Mouse (Mus musculus) kidney, postnatal 0 days (tissue): ENCODE measurements at regions not wholly inside any gene's neighbourhood (a gene's known extent, or its start where the extent isn't known, plus 50 kb on each side); places are given as distances from the start of the nearest gene placed in this dataset.

Source experiments
- ATAC-seq: fragments of 200-750 bp; cut with Nextera tagmentation; replicated peaks from 2 replicates; pipeline ENCODE4 v1.8.0; 2017; ENCODE audit warnings: low read depth, moderate number of reproducible peaks, moderate TSS enrichment, moderate library complexity; ENCODE audit not compliant: low FRiP score
- DNase-seq: peaks from one replicate; pipeline ENCODE4 v3.0.0-alpha.2; 2016; ENCODE audit warnings: low spot score
- H3K27ac ChIP-seq: fragments of 300-500 bp; sonication (generic); 2 replicates; pipeline ENCODE4 v1.5.1; 2014; ENCODE audit warnings: mild to moderate bottlenecking
- H3K27me3 ChIP-seq: fragments of 300-500 bp; sonication (generic); 2 replicates; pipeline ENCODE4 v1.6.1; 2014; ENCODE audit warnings: low read length, mixed read lengths; ENCODE audit not compliant: insufficient read depth
- H3K36me3 ChIP-seq: fragments of 300-500 bp; sonication (generic); 2 replicates; pipeline ENCODE4 v1.6.1; 2014; ENCODE audit warnings: low read length, mixed read lengths; ENCODE audit not compliant: insufficient read depth
- H3K4me1 ChIP-seq: fragments of 300-500 bp; sonication (generic); replicated peaks from 2 replicates; pipeline ENCODE4 v1.6.1; 2014; ENCODE audit warnings: antibody characterized with exemption, low read length, mixed read lengths; ENCODE audit not compliant: insufficient read depth
- H3K4me2 ChIP-seq: fragments of 300-500 bp; sonication (generic); 2 replicates; pipeline ENCODE4 v1.6.1; 2014; ENCODE audit warnings: mild to moderate bottlenecking, low read length, moderate library complexity, mixed read lengths
- H3K4me3 ChIP-seq: fragments of 300-500 bp; sonication (generic); replicated peaks from 2 replicates; pipeline ENCODE4 v1.5.1; 2014; ENCODE audit warnings: low read depth, low read length
- H3K9ac ChIP-seq: fragments of 300-500 bp; sonication (generic); 2 replicates; pipeline ENCODE4 v1.6.1; 2014; ENCODE audit warnings: low read depth, low read length
- H3K9me3 ChIP-seq: fragments of 300-500 bp; sonication (generic); replicated peaks from 2 replicates; pipeline ENCODE4 v1.6.1; 2016; ENCODE audit warnings: low read length, inconsistent platforms, mixed read lengths
- CTCF ChIP-seq: IDR thresholded peaks from 2 replicates; pipeline ENCODE4 v1.5.1; 2016; ENCODE audit warnings: antibody characterized with exemption, low read depth, mild to moderate bottlenecking, moderate library complexity
- WGBS: fragments of 180-500 bp; shearing (Covaris S2); extraction: QIAGEN DNeasy Blood & Tissue Kit; methylation state at CpG from one replicate; pipeline ENCODE4 v1.1.7; 2014; 5-methylcytosine and 5-hydroxymethylcytosine counted together

DNA sequence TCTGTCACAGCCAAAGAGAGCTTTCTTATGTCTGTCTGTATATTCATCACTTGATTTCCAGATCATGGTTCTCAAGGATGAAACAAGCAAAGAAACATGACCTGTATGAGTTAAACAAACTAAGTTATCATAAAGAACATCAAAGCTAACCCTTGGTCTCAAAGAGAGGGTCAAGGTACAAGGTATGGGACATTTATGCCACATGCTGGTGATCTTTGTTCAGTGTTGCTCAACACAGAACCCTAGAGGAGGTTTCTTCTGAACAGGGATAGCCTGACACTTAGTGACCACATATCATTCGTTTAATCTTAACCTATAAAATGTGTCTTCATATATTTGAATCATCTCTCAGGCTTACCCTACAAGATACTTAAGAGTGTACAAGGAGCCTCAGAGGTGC, 170.6 kb upstream of the Lrig3 start:
- Histone ChIP-seq H3K9ac (no peak overlapping the region), H3K4me1 (no peaks in the 10 kb centered on the region), H3K36me3 (no peaks in the 10 kb centered on the region), H3K4me2 (no peak overlapping the region), H3K27ac (no peak overlapping the region), H3K4me3 (no peak overlapping the region), H3K9me3 (no peaks in the 10 kb centered on the region), H3K27me3 (no peaks in the 10 kb centered on the region)
- DNase-seq (no peak), ATAC-seq (no peak)
- TF ChIP-seq CTCF, result no peak
- 100% methylated on average over 1 of the region's 1 CpGs for WGBS

DNA sequence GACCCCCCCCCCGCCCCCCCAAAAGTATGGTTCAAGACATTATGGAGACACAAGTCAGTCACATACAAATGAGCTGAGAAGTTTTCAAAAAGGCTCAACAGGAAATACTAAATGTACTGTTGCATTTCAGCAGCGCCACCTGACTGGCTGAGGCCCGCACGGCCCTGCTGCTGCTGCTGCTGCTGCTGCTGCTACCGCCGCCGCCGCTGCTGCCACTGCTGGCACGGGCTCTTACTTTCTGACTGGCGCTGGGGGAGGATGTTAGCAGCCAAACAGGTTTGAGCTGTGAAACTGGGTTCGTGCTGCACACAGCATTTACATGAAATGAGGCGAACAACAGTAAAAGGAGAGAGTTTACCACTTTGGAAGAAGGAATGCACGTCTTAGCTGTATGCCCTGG, 167.3 kb upstream of the Lrig3 start:
- ATAC-seq (no peak; the same call in 1 of the 2 replicates), DNase-seq (peak; percentile 57)
- Histone ChIP-seq H3K9ac (no peak overlapping the region), H3K4me3 (no peak overlapping the region), H3K27ac (no peak overlapping the region), H3K4me2 (peak overlapping the region; percentile 18), H3K9me3 (no peaks in the 10 kb centered on the region), H3K4me1 (no peaks in the 10 kb centered on the region), H3K27me3 (no peaks in the 10 kb centered on the region), H3K36me3 (no peaks in the 10 kb centered on the region)
- TF ChIP-seq CTCF, result no peak
- 21% methylated on average over 13 of the region's 13 CpGs for WGBS

DNA sequence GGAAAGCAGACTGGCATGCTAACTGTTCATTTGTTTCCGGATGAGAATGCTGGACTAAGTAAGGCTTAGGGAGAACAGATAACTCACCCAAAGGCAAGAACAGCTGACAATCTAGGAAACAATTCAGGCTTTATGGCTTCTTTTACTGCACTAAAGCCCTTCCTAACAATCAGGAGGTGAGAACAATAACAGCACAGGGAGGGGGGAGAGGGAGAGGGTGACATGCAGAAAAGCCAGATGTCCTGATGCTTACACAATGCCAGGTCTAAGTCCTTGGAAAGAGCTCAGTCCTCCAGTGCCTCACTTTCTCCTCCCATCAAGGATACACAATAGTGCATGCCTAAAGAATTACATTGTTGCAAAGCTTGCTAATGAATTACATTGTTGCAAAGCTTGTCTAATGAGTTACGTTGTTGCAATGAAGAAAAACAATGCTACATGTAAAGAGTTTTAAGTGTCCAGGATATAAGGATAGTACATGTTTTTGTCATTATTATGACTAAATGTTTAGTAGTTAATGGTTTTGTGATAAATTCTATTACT, 165.3 kb upstream of the Lrig3 start:
- no peaks in the 10 kb centered on the region for H3K9me3 ChIP-seq
- TF ChIP-seq CTCF, result no peak
- no peak overlapping the region for H3K4me3 ChIP-seq
- H3K4me2 ChIP-seq, result no peak overlapping the region
- H3K27me3 ChIP-seq, result no peaks in the 10 kb centered on the region
- ATAC-seq (no peak), DNase-seq (no peak)
- no peak overlapping the region for H3K9ac ChIP-seq
- H3K36me3 ChIP-seq, result no peaks in the 10 kb centered on the region
- H3K27ac ChIP-seq, result no peak overlapping the region
- WGBS, result 55% methylated on average over 2 of the region's 2 CpGs
- no peaks in the 10 kb centered on the region for H3K4me1 ChIP-seq

DNA sequence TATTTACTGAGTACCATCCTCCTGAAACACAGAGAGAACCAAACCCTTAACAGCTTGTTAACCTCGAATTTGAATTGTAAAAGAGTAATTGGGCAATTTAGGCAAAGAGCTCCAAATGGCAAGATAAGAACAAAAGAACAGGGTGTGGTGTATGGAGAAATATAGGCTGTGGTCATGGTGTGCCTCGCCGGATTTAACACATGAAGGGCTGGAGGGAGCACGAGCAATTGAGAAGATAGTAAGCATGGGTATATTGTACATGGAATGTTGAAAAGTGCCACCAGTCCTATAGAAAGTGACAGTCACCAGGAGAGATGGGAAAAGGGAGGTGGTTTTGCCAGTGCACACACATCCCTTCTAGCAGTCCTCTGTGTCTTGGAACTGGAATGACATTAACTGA, 164.5 kb upstream of the Lrig3 start:
- Histone ChIP-seq H3K9me3 (no peaks in the 10 kb centered on the region), H3K27me3 (no peaks in the 10 kb centered on the region), H3K4me2 (no peak overlapping the region), H3K36me3 (no peaks in the 10 kb centered on the region), H3K4me1 (no peaks in the 10 kb centered on the region), H3K4me3 (no peak overlapping the region), H3K27ac (no peak overlapping the region), H3K9ac (no peak overlapping the region)
- WGBS, result 38% methylated on average over 4 of the region's 4 CpGs
- TF ChIP-seq CTCF, result no peak
- ATAC-seq (no peak), DNase-seq (no peak)

DNA sequence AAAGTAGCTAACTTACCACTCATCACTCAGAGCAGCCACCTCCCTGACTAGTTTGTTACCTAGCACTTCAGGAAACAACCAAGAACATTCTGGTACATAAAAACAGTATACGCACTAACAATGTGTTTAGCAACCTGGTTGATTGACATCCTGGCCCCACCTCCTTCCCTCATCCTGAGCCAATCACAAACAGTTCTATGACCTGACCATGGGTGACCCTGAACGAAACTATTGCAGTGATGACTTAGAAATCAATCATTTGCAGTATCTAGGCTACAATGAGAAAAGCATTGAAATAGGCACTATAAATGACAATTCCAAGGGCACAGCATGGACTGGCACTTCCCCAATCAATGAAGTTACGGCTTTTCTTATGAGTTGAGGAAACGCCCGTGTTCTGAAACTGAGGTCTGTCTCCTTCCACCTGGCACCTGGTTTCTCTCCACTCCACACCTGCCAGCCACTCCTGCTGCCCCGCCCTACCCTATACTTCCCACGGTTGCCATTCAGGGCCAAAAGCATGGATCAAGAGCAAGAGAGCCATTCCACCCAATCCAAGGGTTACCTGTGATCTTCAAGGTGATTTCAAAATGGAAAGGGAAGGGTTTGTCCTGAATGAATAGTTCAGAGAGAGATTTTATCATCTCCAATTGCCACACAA, 162.9 kb upstream of the Lrig3 start:
- no peaks in the 10 kb centered on the region for H3K27me3 ChIP-seq
- H3K27ac ChIP-seq, result no peak overlapping the region
- no peaks in the 10 kb centered on the region for H3K36me3 ChIP-seq
- TF ChIP-seq CTCF, result no peak
- DNase-seq, result no peak
- no peaks in the 10 kb centered on the region for H3K9me3 ChIP-seq
- no peak overlapping the region for H3K9ac ChIP-seq
- ATAC-seq, result no peak
- no peak overlapping the region for H3K4me2 ChIP-seq
- H3K4me3 ChIP-seq, result no peak overlapping the region
- 90% methylated on average over 7 of the region's 7 CpGs for whole genome bisulfite sequencing
- no peaks in the 10 kb centered on the region for H3K4me1 ChIP-seq

- peak; percentile 73 for ATAC-seq
- no peak for TF ChIP-seq CTCF
- H3K27ac ChIP-seq, result no peak overlapping the region
- peak; percentile 75 for DNase-seq
- H3K9me3 ChIP-seq, result no peaks in the 10 kb centered on the region
- no peak overlapping the region for H3K4me2 ChIP-seq
- H3K9ac ChIP-seq, result no peak overlapping the region
- H3K36me3 ChIP-seq, result no peaks in the 10 kb centered on the region
- H3K4me1 ChIP-seq, result peaks cover 2% of the 10 kb centered on the region; the same call in 1 of the 2 replicates
- WGBS, result 22% methylated on average over 8 of the region's 8 CpGs
- H3K4me3 ChIP-seq, result no peak overlapping the region
- no peaks in the 10 kb centered on the region for H3K27me3 ChIP-seq
Measured at GRCm38 (mm10) chr10:125809763-125810361, 156.1 kb upstream of the Lrig3 start.
